Mouse (Mus musculus): Measurements from ENCODE around the gene Mrnip. TPM values are rescaled to one million over a fixed set of nuclear protein-coding genes. Genes with fewer than 3 reads are reported as not detected.

Mrnip gene
- polyA plus RNA-seq, 1 experiment from 2014 or later: 23.1 TPM

- Histone ChIP-seq H3K27me3 (ENCODE audit: insufficient read depth, poor library complexity, severe bottlenecking) (peaks cover 46% of the 10 kb centered on the region), H3K9me3 (no peaks in the 10 kb centered on the region), H3K4me1 (replicated peaks) (peaks cover 71% of the 10 kb centered on the region), H3K4me3 (peak overlapping the region; percentile 91), H3K36me3 (0 out of 2 replicates have a peak, but pooled peaks cover under 1% of the 10 kb centered on the region), H3K27ac (peak overlapping the region; percentile 96)
- WGBS: 4% methylated on average over 34 of the region's 34 CpGs
- peak; percentile 60 for DNase-seq (ENCODE audit: low spot score)
These were observed 51.6 kb downstream of the Mrnip start for GRCm38 (mm10) chr11:50225611-50226378.

- Histone ChIP-seq H3K4me1 (replicated peaks) (peaks cover 76% of the 10 kb centered on the region), H3K27ac (peak overlapping the region; percentile 96), H3K36me3 (peaks cover 3% of the 10 kb centered on the region; the same call in 1 of the 2 replicates), H3K4me3 (peak overlapping the region; percentile 91), H3K27me3 (ENCODE audit: insufficient read depth, poor library complexity, severe bottlenecking) (peaks cover 49% of the 10 kb centered on the region), H3K9me3 (no peaks in the 10 kb centered on the region)
- 38% methylated on average over 2 of the region's 2 CpGs for WGBS
- DNase-seq (ENCODE audit: low spot score): no peak
These were observed 52.2 kb downstream of the Mrnip start for GRCm38 (mm10) chr11:50226406-50226805.

GRCm38 (mm10) chr11:50227226-50227625, 53.0 kb downstream of the Mrnip start:
- peaks cover 82% of the 10 kb centered on the region for H3K4me1 ChIP-seq (replicated peaks)
- no peak overlapping the region for H3K27ac ChIP-seq
- H3K9me3 ChIP-seq: no peaks in the 10 kb centered on the region
- no peak for DNase-seq (ENCODE audit: low spot score)
- WGBS: 72% methylated on average over 3 of the region's 3 CpGs
- peak overlapping the region; percentile 91; the same call in 1 of the 2 replicates for H3K4me3 ChIP-seq
- peaks cover 11% of the 10 kb centered on the region for H3K36me3 ChIP-seq
- H3K27me3 ChIP-seq (ENCODE audit: insufficient read depth, poor library complexity, severe bottlenecking): peaks cover 52% of the 10 kb centered on the region

GRCm38 (mm10) chr11:50227736-50228135, 53.5 kb downstream of the Mrnip start:
- DNase-seq (ENCODE audit: low spot score): no peak
- H3K9me3 ChIP-seq: no peaks in the 10 kb centered on the region
- peaks cover 52% of the 10 kb centered on the region for H3K27me3 ChIP-seq (ENCODE audit: insufficient read depth, poor library complexity, severe bottlenecking)
- WGBS: 89% methylated on average over 4 of the region's 4 CpGs
- H3K4me1 ChIP-seq (replicated peaks): peaks cover 81% of the 10 kb centered on the region
- no peak overlapping the region for H3K4me3 ChIP-seq
- H3K27ac ChIP-seq: no peak overlapping the region
- H3K36me3 ChIP-seq: peaks cover 16% of the 10 kb centered on the region

GRCm38 (mm10) chr11:50228772-50229171, 54.5 kb downstream of the Mrnip start:
- Histone ChIP-seq H3K9me3 (no peaks in the 10 kb centered on the region), H3K4me3 (peak overlapping the region; percentile 23), H3K27ac (peak overlapping the region; percentile 56), H3K27me3 (ENCODE audit: insufficient read depth, poor library complexity, severe bottlenecking) (peaks cover 42% of the 10 kb centered on the region), H3K4me1 (replicated peaks) (peaks cover 77% of the 10 kb centered on the region), H3K36me3 (peaks cover 27% of the 10 kb centered on the region)
- peak; percentile 34 for DNase-seq (ENCODE audit: low spot score)
- WGBS: 21% methylated on average over 3 of the region's 3 CpGs

- 45% methylated on average over 7 of the region's 7 CpGs for WGBS
- DNase-seq (ENCODE audit: low spot score): no peak
- H3K27me3 ChIP-seq (ENCODE audit: insufficient read depth, poor library complexity, severe bottlenecking): peaks cover 39% of the 10 kb centered on the region
These were observed 55.1 kb downstream of the Mrnip start for GRCm38 (mm10) chr11:50229252-50229910.

GRCm38 (mm10) chr11:50230481-50231304, 56.4 kb downstream of the Mrnip start:
- no peak for DNase-seq (ENCODE audit: low spot score)
- H3K4me3 ChIP-seq: peak overlapping the region; percentile 47
- peaks cover 41% of the 10 kb centered on the region for H3K36me3 ChIP-seq
- H3K27me3 ChIP-seq (ENCODE audit: insufficient read depth, poor library complexity, severe bottlenecking): peaks cover 50% of the 10 kb centered on the region
- 19% methylated on average over 45 of the region's 45 CpGs for WGBS
- H3K4me1 ChIP-seq (replicated peaks): peaks cover 60% of the 10 kb centered on the region
- no peaks in the 10 kb centered on the region for H3K9me3 ChIP-seq
- H3K27ac ChIP-seq: peak overlapping the region; percentile 45; the same call in 1 of the 2 replicates

More at GRCm38 (mm10) chr11:50229252-50229910, 55.1 kb downstream of the Mrnip start:
- Histone ChIP-seq H3K9me3 (no peaks in the 10 kb centered on the region), H3K27ac (peak overlapping the region; percentile 56; the same call in 1 of the 2 replicates), H3K4me3 (no peak overlapping the region), H3K4me1 (replicated peaks) (peaks cover 70% of the 10 kb centered on the region), H3K36me3 (peaks cover 33% of the 10 kb centered on the region)

GRCm38 (mm10) chr11:50231411-50231810, 57.2 kb downstream of the Mrnip start:
- 21% methylated on average over 8 of the region's 8 CpGs for WGBS

GRCm38 (mm10) chr11:50233022-50233421, 58.8 kb downstream of the Mrnip start:
- H3K9me3 ChIP-seq: no peaks in the 10 kb centered on the region
- no peak overlapping the region for H3K27ac ChIP-seq
- H3K36me3 ChIP-seq: peaks cover 41% of the 10 kb centered on the region
- no peak overlapping the region for H3K4me3 ChIP-seq
- H3K4me1 ChIP-seq (replicated peaks): peaks cover 57% of the 10 kb centered on the region
- DNase-seq (ENCODE audit: low spot score): no peak
- WGBS: 97% methylated on average over 13 of the region's 13 CpGs
- peaks cover 60% of the 10 kb centered on the region for H3K27me3 ChIP-seq (ENCODE audit: insufficient read depth, poor library complexity, severe bottlenecking)

More at GRCm38 (mm10) chr11:50231411-50231810, 57.2 kb downstream of the Mrnip start:
- peak; percentile 51 for DNase-seq (ENCODE audit: low spot score)
- H3K4me3 ChIP-seq: peak overlapping the region; percentile 47
- peaks cover 51% of the 10 kb centered on the region for H3K27me3 ChIP-seq (ENCODE audit: insufficient read depth, poor library complexity, severe bottlenecking)
- peaks cover 60% of the 10 kb centered on the region for H3K4me1 ChIP-seq (replicated peaks)
- no peaks in the 10 kb centered on the region for H3K9me3 ChIP-seq
- H3K27ac ChIP-seq: no peak overlapping the region
- peaks cover 41% of the 10 kb centered on the region for H3K36me3 ChIP-seq

GRCm38 (mm10) chr11:50233993-50234392, 59.7 kb downstream of the Mrnip start:
- H3K4me1 ChIP-seq (replicated peaks): peaks cover 47% of the 10 kb centered on the region
- H3K27ac ChIP-seq: no peak overlapping the region
- H3K36me3 ChIP-seq: peaks cover 41% of the 10 kb centered on the region
- no peak for DNase-seq (ENCODE audit: low spot score)
- no peaks in the 10 kb centered on the region for H3K9me3 ChIP-seq
- 86% methylated on average over 11 of the region's 11 CpGs for WGBS
- peaks cover 70% of the 10 kb centered on the region for H3K27me3 ChIP-seq (ENCODE audit: insufficient read depth, poor library complexity, severe bottlenecking)
- no peak overlapping the region for H3K4me3 ChIP-seq

- Histone ChIP-seq H3K4me3 (no peak overlapping the region), H3K27me3 (ENCODE audit: insufficient read depth, poor library complexity, severe bottlenecking) (peaks cover 71% of the 10 kb centered on the region), H3K9me3 (no peaks in the 10 kb centered on the region), H3K36me3 (peaks cover 41% of the 10 kb centered on the region), H3K4me1 (replicated peaks) (peaks cover 41% of the 10 kb centered on the region), H3K27ac (no peak overlapping the region)
- 93% methylated on average over 25 of the region's 25 CpGs for WGBS
- no peak for DNase-seq (ENCODE audit: low spot score)
These were observed 60.4 kb downstream of the Mrnip start for GRCm38 (mm10) chr11:50234606-50235005.

GRCm38 (mm10) chr11:50236540-50236936, 62.3 kb downstream of the Mrnip start:
- Histone ChIP-seq H3K4me1 (replicated peaks) (peaks cover 26% of the 10 kb centered on the region), H3K9me3 (no peaks in the 10 kb centered on the region), H3K27ac (peak overlapping the region; percentile 77), H3K36me3 (peaks cover 36% of the 10 kb centered on the region), H3K4me3 (peak overlapping the region; percentile 76), H3K27me3 (ENCODE audit: insufficient read depth, poor library complexity, severe bottlenecking) (peaks cover 58% of the 10 kb centered on the region)
- DNase-seq (ENCODE audit: low spot score): peak; percentile 88
- WGBS: under 1% methylated on average over 27 of the region's 27 CpGs
